Mouse (Mus musculus): ENCODE measurements around the gene Ccpg1os.
A peak's percentile ranks its signal among the peaks of the same experiment; 100 is the strongest.

Gene Ccpg1os

GRCm38 (mm10) chr9:72975242-72975641, 9.9 kb downstream of the Ccpg1os start:
- DNase-seq = no peak

- no peak for DNase-seq
Observed at GRCm38 (mm10) chr9:72974734-72975133, 10.4 kb downstream of the Ccpg1os start.

DNA sequence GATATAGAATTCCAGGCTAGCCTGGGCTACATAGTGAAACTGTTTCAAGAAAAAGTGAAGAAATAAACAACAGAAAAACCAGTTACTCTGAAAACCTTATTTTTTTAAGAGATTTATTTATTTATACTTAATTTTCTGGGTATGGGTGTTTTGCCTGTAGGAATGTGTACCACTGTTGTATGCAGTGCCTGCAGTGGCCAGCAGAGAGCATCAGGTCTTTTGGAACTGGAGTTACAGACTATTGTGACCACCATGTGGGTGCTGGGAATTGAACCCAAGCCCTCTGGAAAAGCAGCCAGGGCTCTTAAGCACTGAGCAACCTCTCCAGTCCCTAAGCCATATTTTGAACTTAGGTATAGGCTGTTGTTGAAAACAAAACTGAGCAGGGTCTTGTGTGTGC, 12.2 kb downstream of the Ccpg1os start:
- no peak for DNase-seq

DNA sequence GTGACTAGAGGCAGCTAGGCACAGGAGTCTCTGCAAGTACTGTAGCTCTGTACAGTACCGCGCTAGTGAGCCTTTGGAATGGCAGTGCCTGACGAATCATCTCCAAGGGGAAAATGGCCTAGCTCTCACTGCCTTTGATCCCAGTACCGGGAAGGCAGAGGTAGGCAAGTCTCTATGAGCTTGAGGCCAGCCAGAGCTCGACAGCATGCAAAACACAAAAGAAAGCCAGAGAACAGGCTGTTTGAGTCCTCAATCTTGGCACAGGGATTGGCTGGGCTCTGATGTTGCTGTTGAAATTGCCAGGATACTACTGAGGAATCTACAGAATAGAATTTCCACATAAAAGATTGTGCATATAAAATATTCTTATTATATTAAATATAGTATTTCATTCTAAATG, 12.7 kb downstream of the Ccpg1os start:
- DNase-seq = no peak

DNA sequence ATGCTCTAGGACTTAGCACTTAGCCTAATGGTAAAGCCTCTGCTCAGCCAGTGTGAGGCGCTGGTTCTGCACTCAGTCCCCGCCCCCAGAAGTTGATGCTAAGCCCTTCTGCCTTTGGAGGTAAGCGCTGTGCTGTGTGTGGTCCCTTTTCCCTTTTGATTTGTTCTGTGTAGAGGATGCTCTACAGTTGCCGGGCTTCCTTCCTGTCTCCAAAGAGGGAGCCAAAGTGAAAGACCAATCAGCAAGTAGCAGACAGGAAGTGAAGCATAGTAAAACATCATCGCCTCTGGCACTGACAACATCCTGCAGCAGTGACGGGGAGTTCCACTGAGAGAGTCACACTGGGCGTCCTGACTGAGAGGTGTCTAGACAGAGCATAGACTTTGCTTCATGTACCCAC, 15.3 kb downstream of the Ccpg1os start:
- no peak for DNase-seq

GRCm38 (mm10) chr9:72968349-72969061, 16.7 kb downstream of the Ccpg1os start:
- DNase-seq = peak; percentile 77

GRCm38 (mm10) chr9:72961959-72962358, 23.2 kb downstream of the Ccpg1os start:
- DNase-seq = no peak

GRCm38 (mm10) chr9:72961346-72961745, 23.8 kb downstream of the Ccpg1os start:
- no peak for DNase-seq

DNA sequence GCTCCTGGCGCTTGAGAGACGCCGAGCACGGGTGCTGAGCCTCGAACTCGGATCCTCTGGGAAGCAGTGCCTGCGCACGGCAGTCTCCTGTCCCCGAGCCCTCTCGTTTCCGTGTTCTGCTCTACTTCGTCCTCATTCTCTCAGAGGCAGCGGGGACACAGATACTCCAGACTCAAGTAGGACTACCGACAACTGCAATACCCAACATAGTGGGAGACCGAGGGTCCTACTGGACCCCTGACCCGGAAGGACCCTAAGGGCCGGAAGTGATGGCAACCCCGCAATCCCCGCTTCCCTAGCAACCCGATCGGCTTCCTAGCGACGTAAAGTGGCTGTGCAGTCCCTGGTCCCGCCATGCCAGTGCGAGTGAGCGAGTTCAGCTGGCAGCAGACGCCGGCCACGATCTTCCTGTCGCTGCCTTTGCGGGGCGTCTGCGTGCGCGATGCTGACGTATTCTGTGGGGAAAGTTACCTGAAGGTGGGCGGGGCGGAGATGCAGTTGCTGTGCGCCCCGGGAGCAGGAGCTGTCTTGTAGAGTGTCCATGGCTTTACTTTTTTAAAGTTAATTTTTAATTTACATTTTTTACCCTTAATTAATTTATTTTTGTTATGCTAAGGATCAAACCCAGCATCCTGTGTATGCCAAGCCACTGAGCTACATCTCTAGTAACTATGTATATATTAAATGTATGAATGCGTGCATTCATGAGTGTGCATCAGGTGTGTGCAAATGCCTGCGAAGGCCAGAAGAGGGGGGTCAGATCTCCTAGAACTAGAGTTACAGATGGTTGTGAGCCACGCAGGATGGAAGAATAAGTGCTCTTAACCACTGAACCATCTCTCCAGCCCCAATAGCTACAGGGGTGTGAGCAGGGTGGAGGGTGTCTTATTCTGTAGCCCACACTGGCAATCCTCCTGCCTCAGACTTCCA, 26.4 kb downstream of the Ccpg1os start, which contains the start of the genes Dyx1c1 and Gm44503:
TSS of gene Dyx1c1 (plus strand) at position 265 of the 930 bp plus-strand sequence.
TSS of gene Gm44503 (plus strand) at position 332 of the 930 bp plus-strand sequence.
- peak; percentile 60 for DNase-seq

DNA sequence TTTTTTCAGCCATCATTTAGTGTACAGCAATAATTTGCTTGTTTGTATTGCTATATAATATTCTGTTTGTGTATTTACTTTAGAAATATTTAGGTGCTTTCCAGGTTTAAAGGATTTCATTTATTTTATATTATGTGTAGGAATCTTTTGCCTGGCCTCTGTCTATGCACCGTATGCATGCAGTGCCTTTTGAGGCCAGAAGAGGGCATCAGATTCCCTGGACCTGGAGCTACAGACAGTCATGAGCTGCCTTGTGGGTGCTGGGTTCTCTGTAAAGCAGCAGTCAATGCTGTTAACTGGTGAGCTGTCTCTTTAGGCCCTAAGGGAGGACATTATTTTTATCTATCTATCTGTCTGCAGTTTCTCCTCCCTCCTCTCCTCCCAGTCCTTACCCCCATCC, 29.6 kb downstream of the Ccpg1os start:
- peak; percentile 49 for DNase-seq

DNA sequence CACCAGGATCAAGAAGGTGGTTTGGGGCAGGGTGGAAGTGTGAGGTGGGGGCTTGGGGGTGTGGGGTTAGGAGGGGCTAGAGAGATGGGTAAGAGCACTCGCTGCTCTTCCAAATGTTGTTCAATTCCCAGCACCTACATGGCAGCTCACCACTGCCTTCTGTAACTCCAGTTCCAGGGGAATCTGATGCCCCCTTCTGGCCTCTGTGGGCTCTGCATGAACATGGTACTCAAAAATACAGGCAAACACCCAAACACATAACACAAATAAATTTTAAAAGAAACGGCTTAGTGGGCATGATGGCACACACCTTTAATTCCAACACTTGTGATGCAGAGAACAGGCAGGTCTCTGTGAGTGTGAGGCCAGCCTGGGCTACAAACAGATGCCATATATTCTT, 30.4 kb downstream of the Ccpg1os start:
- no peak for DNase-seq

GRCm38 (mm10) chr9:72949572-72949971, 35.6 kb downstream of the Ccpg1os start:
- DNase-seq = no peak

GRCm38 (mm10) chr9:72947010-72947409, 38.2 kb downstream of the Ccpg1os start:
- DNase-seq = no peak

GRCm38 (mm10) chr9:72944286-72944685, 40.9 kb downstream of the Ccpg1os start:
- no peak for DNase-seq

GRCm38 (mm10) chr9:72943424-72943823, 41.8 kb downstream of the Ccpg1os start:
- DNase-seq = no peak

- no peak for DNase-seq
Observed at GRCm38 (mm10) chr9:72936301-72936700, 48.9 kb downstream of the Ccpg1os start.

GRCm38 (mm10) chr9:72935309-72935708, 49.9 kb downstream of the Ccpg1os start:
- no peak for DNase-seq

- DNase-seq = no peak
Observed at GRCm38 (mm10) chr9:72931166-72931790, 53.9 kb downstream of the Ccpg1os start.
